Comparison of ENCODE assay signal across 21 mouse cellular contexts in the genomic region with DNA sequence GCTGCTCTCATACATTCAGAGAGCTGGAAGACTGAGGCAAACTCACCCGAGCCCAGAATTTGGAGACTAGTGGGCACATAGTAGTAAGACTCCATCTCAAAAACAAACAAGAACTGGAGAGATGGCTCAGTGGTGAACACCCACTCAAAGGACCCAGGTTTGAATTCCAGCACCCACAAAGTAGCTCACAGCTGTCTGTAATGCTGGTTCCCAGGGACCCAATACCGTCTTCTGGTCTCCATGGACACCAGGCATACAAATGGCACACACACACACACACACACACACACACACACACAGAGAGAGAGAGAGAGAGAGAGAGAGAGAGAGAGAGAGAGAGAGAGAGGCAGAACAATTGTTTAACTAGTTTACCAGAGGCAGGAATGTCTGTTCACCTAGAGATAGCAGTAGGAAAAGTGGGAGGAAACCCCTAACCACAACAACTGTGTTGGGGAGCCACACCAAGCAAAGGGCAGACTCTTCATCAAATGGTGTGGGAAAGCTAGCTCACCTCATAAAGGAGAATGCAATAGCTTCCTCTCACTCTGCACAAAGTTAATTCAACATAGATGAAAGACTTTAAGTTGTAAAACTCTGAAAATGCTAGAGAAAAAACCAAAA.
"Had no signal": no experiment of that assay in that cellular context is flagged by ENCODE, and none has a peak within 500 bp of the region (broad histone marks: within the 10 kb centered on the region; RNA-seq: fewer than 3 reads in every experiment).

No protein-coding gene starts in this region.

- DNase-seq: kidney, adult 2 months; kidney, postnatal 36 days; layer of hippocampus, postnatal 36 days; liver, postnatal 0 days; lung, embryonic 14.5 days; right cerebral cortex, adult 18-20 months; right cerebral cortex, postnatal 25 days; thymus, adult 2 months had no signal

- H3K9me3 ChIP-seq: limb, embryonic 12.5 days; limb, embryonic 15.5 days; megakaryocyte, embryonic 14.5 days; midbrain, embryonic 10.5 days; midbrain, embryonic 13.5 days had no signal

- H3K36me3 ChIP-seq: limb, embryonic 12.5 days; limb, embryonic 15.5 days; midbrain, embryonic 10.5 days; midbrain, embryonic 13.5 days had no signal

- H3K4me3 ChIP-seq: left cerebral cortex, adult 2 months; limb, embryonic 12.5 days; limb, embryonic 15.5 days; megakaryocyte, embryonic 14.5 days; midbrain, embryonic 10.5 days; midbrain, embryonic 13.5 days; myocyte had no signal

- H3K27me3 ChIP-seq: limb, embryonic 12.5 days; limb, embryonic 15.5 days; megakaryocyte, embryonic 14.5 days; midbrain, embryonic 13.5 days had no signal

- H3K27ac ChIP-seq: kidney, postnatal 0 days; left cerebral cortex, adult 2 months; limb, embryonic 12.5 days; limb, embryonic 15.5 days; liver, embryonic 14.5 days; macrophage; midbrain, embryonic 10.5 days; midbrain, embryonic 13.5 days had no signal

- ATAC-seq: intestine, postnatal 0 days; liver, postnatal 0 days; lung, postnatal 0 days; midbrain, embryonic 13.5 days; midbrain, embryonic 16.5 days had no signal
